Mouse (Mus musculus) c-Kit-negative CD71-positive TER-119-positive erythroid progenitor cells, embryonic 14.5 days (primary cell): Measurements from ENCODE around the gene Tiam2.

ENCODE experiments used
- DNase-seq: peaks from one replicate; pipeline ENCODE4 v3.0.0-alpha.2; 2013; ENCODE audit warnings: low read depth, low spot score

Gene Tiam2

DNA sequence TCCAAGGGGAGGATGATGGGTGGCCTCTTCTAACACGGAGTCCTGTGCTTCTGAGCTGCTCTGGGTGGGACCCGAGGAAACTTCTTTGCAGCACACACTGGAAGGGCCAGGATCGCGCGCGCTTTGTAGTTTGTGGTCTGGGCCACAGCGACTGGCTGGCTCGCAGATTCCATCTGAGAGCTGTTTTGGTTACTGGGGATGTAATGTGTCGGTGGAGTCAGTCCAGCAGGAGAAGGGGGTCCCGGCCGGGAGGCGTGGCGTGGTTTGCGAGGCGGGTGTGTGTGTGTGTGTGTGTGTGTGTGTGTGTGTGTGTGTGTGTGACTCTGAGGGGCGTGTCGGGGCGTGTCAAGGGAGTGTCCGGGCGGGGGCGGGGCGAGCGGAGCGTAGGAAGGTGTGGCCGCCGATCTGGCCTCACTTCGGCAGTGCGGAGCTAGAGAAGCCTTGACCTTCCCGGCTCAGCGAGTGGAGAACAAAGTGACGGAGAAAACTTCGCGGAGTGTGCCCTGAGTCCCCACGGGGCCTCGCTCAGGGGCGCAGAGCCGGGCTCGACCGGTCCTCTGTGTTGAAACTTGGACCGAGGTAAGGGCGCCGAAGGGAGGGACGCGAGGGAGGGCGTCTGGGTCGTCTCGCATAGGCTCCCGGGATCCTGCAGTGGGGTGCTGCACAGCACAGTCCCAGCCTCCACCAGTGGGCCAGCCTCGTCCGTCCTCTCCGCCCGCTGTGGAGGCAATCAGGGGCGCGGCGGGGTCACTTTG, at the start of gene Tiam2:
Tiam2 (plus strand) TSS at position 426 of the 755 bp plus-strand sequence.
- no peak for DNase-seq

GRCm38 (mm10) chr17:3280321-3280720, 46.1 kb upstream of the Tiam2 start:
- no peak for DNase-seq

GRCm38 (mm10) chr17:3281939-3282338, 44.4 kb upstream of the Tiam2 start:
- DNase-seq = no peak

DNA sequence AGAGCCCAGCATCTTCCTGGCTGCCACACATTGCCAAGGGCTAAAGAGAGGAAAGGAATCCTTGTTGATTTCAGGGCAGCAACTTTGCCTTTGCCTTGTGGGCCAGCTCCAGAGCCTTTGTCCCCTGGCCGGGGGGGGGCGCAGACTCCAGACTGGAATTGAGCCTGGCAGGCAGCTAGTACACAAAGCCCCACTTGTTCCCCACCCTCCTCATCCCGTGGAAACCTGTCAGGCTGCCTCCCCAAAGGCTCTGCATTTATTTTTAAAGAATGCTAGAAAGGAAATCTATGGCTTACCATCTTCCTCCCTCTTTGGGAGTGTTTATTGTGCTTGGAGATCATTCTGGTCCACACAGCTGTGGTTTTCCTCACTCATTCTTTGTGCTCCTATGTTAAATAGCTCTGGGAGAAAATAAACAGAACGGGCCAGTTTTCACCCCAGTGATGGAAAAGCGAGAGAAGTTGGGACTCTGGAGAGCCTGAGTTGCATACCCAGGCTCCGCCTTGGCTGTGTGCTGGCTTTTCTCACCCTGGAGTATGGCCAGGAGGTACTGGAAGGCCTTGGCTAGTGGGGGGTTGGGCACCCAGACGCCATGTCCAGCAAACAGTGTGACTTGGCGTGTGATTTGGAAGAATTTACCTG, 41.2 kb upstream of the Tiam2 start:
- DNase-seq = no peak

GRCm38 (mm10) chr17:3286123-3286825, 40.1 kb upstream of the Tiam2 start:
- no peak for DNase-seq

GRCm38 (mm10) chr17:3288341-3288740, 38.0 kb upstream of the Tiam2 start:
- peak; percentile 5 for DNase-seq

DNA sequence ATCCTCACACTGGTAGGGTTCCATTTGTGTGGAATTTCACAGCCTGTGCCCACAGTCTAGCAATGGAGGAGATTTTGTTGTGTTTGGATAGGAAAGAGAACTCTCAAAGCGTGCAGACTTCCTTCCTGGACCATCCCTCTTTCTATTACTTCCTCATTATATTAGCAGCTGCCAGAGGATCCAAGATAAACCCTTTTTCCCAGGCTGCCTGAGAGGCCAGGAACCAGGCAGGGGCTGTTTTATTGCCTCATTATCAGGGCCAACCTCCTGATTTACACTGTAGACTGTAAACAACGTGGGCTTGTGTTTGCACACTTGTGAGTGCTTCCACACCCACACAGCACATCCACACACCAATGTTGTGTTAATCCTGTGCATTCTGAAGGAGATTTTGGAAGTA, 31.3 kb upstream of the Tiam2 start:
- DNase-seq = no peak

- DNase-seq = no peak
These were observed 26.9 kb upstream of the Tiam2 start for GRCm38 (mm10) chr17:3299487-3299886.

GRCm38 (mm10) chr17:3305926-3306325, 20.4 kb upstream of the Tiam2 start:
- no peak for DNase-seq

DNA sequence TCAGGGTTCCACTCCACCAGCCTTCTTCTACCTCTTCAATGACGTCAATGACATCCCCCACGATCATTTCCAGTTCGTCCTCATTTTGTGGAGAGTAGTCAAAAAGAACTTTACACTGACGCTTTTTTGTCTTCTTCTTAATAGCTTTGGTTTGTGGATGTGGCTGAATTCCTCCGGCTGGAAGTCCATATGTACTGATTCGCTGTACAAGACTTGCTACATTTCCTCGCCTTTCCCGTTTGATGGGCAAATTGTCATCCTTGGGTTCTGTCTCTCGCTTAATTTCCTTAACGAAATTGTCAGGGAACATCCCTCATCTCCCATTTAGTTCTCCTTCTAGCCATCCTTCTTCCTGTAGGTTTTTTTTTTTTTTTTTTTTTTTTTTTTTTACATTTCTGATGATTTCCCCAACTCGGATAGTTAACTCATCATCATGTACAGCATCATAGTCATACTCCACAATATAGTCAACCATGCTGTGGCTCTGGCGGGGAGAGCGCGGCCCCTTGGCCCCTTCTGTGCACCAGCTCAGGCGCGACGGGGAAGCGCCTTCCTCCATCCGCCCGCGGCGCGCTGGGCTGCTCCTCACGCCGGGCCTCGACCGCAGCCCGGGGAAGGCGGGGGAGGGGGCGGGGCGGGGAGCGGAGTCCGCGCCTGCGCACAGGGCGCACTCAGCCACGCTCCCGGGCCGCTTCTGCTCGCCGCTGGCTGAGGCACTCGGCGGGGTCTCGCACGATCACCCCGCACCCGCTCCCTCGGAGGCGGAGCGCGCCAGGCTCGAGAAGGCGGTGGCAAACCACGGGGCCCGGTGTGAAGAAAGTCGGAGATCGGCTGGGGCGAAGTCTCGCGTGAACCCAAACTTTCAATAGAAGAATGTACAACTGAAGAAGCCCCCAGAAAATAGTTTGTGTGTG, 12.4 kb upstream of the Tiam2 start:
- no peak for DNase-seq

DNA sequence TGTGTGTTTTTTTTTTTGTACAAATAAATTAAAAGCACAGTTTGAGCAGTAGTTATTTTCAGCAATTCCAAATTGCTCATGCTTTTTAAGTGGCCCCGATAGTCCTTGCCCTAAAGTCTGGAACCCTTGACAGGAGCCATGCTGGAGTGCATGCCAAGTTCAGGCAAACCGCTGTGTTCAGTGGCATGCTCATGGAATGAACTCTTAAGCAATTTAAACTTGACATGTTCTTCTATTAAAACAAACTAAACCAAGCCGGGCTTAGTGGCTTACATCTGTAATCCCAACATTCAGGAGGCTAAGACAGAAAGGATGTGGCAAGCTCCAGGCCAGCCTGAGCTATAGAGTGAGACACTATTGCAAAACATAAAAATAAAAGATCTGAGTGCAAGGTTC, 11.8 kb upstream of the Tiam2 start:
- DNase-seq = no peak

- DNase-seq = no peak
These were observed 10.8 kb upstream of the Tiam2 start for GRCm38 (mm10) chr17:3315581-3315980.

DNA sequence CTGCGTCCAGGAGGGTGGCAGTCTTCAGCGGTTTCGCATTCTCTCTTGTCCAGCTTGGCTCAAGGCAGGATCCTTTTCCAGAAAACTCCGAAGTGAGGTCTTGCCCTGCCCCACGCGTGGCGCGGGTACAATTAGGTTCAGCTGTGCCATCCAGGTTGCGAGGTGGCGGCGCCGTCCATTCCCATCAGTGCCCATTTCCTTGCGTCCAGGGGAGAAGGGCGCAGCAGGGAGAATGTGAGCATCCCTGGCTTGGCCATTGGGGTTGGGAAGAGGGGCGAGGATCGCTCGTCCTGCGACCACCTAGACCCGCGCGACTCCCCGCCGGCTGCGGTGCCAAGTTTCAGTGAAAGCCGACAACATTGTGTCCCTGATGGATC, 518 bp downstream of the Tiam2 start:
- no peak for DNase-seq

- no peak for DNase-seq
These were observed 962 bp downstream of the Tiam2 start for GRCm38 (mm10) chr17:3327335-3327734.

DNA sequence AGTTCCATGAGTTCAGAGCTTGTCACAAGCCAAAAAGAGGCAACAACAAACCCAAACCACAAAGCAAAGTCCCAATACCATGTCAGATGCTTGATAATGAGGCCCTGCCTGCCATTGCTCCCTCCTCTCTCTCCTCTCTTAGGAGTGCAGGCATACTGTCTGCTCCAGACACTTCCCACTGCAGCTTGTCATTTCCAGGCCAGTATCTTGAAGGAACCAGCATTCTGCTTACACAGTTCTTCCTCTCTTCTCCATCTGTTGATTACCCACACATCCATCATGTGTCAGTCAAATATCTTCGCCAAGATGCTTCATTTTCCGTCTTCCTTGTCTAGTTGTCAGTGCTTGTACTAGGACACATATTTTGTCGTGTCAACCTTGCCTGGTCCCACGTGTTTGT, 2.4 kb downstream of the Tiam2 start:
- no peak for DNase-seq

DNA sequence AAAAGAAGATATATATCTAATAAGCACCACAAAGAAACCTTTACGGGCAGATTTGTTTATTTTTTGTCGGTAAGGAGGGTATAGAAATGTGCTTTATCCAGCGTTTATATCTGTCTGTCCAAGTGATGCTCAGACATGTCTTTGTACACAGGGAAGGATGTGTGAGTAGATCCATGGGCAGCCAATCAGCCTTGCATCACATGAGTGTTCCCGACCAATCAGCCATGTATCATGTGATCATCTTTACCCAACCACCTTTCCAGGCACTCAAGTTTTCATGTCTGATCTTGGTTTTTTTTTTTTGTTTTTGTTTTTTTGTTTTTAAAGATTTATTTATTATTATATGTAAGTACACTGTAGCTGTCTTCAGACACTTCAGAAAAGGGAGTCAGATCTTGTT, 3.1 kb downstream of the Tiam2 start:
- no peak for DNase-seq

GRCm38 (mm10) chr17:3331721-3332461, 5.5 kb downstream of the Tiam2 start:
- no peak for DNase-seq

DNA sequence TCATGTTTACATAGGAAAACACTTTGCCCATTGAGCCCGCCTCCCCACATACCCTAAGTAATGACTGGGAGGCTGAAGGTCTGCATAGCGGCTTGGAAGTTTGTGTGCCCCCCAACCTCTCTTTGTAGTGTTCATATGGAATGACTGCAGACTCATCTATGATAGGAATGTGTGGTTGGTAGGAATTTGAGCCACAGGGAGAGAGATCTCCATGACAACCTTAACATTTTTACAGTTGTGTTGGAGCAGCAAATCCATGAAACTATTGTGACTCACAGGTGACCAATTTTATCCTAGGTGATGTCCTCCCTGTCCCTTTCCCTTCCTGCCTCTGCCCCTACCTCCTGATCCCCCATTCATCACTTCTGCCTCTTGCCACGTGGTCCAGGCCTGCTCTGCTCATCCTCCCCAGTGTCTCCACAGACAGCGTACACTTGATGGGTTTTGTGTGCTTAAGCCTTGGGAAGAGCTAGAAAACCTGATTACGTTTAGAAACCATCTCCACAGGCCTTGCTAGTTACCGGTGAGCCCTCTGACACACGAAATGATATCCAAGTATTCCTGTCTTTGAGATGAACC, 9.9 kb downstream of the Tiam2 start:
- no peak for DNase-seq

DNA sequence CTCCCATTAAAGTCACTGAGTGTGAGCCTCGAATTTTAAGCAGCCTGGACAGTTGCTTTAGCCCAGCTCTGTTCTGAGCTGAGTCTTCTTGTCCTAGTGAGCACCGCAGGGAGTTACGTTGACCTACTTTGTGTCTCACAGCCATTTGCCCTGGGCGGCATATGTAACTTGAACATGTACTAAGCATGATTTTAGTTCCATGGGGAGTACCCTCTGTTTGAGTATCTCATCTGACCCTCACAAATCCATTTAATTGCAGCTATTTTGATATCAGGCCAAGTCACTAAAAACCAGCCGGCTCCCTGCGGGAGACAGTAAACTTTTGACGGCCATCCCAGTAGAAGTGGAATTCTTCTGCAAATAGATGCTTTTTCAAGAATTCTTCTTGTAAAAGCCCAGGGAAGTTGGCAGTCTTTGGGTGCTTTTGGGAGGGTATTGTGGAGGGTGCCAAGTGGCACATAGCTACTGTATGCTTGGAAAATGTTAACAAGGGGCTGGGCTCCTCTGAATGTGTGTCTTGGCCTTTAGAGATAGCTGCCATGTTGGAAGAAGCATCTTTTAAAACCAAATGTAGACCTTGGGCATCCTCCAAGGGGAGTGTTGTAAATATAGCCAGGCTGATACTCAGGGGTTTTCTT, 10.6 kb downstream of the Tiam2 start:
- no peak for DNase-seq

GRCm38 (mm10) chr17:3337525-3337888, 11.1 kb downstream of the Tiam2 start:
- no peak for DNase-seq
